Mouse (Mus musculus) myocyte (in vitro differentiated cells): ENCODE results near the gene Tstd3.

Source experiments
- MAX ChIP-seq: IDR thresholded peaks from one replicate; pipeline ENCODE4 v1.6.1; 2011; ENCODE audit warnings: low read depth, mild to moderate bottlenecking, control low read depth
- MYOD1 ChIP-seq, 3 experiments: IDR thresholded peaks; one replicate each; pipeline ENCODE4 v1.6.1; 2011; ENCODE audit warnings: control low read depth in 2 of 3, low read depth in 2 of 3, mild to moderate bottlenecking in 2 of 3, moderate library complexity in 1 of 3; ENCODE audit not compliant: insufficient read length in 2 of 3, control insufficient read depth in 1 of 3
- MYOG ChIP-seq, 3 experiments: IDR thresholded peaks; one replicate each; pipeline ENCODE4 v1.6.1; 2011; ENCODE audit warnings: control low read depth in 2 of 3, low read depth in 2 of 3, mild to moderate bottlenecking in 2 of 3; ENCODE audit not compliant: insufficient read length in 2 of 3, control insufficient read depth in 1 of 3, insufficient read depth in 1 of 3
- POLR2A ChIP-seq: IDR thresholded peaks from one replicate; pipeline ENCODE4 v1.6.1; 2011; ENCODE audit warnings: low read depth, mild to moderate bottlenecking, control low read depth, moderate library complexity; ENCODE audit not compliant: insufficient read length
- SRF ChIP-seq: IDR thresholded peaks from one replicate; pipeline ENCODE4 v1.6.1; 2011; ENCODE audit warnings: low read depth; ENCODE audit not compliant: control insufficient read depth, insufficient read length
- TCF12 ChIP-seq: IDR thresholded peaks from one replicate; pipeline ENCODE4 v1.6.1; 2011; ENCODE audit warnings: mild to moderate bottlenecking, control low read depth; ENCODE audit not compliant: poor library complexity, insufficient read depth, severe bottlenecking
- TCF3 ChIP-seq: IDR thresholded peaks from one replicate; pipeline ENCODE4 v1.6.1; 2011; ENCODE audit warnings: low read depth, control low read depth; ENCODE audit not compliant: insufficient read length

DNA sequence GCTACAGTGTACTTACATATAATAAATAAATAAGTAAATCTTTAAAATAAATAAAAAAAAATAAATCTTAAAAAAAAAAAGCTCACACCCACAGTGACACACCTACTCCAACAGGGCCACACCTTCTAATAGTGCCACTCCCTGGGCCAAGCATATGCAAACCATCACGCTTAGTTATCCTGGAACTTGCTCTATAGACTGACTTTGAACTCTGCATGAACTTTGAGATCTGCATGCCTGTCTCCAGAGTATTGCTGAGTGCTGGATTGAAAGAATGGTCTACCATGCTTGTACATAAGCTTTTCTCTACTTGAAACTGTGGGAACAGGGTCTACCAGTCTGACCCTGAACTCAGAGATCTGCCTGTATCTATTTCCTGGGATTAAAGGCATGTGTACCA lies 4.1 kb upstream of the Tstd3 start:
- TF ChIP-seq MAX (no peak), POLR2A (no peak), SRF (no peak), MYOG (IDR thresholded peaks at IDR 0.05; ENCODE audit: control insufficient read depth in 1 of 3, insufficient read depth in 1 of 3, insufficient read length in 2 of 3, low read depth in 2 of 3) (no peak), MYOD1 (IDR thresholded peaks at IDR 0.05; ENCODE audit: control insufficient read depth in 1 of 3, insufficient read length in 2 of 3, low read depth in 2 of 3) (no peak), TCF3 (no peak), TCF12 (no peak)
